Mouse (Mus musculus): ENCODE data around the gene Hspa13. TPM values are rescaled to one million over a fixed set of nuclear protein-coding genes. Genes with fewer than 3 reads are reported as not detected.

Gene Hspa13
- 14.9 and 15.4 TPM in 2 replicates for polyA plus RNA-seq (2012; rRNA removed)

DNA sequence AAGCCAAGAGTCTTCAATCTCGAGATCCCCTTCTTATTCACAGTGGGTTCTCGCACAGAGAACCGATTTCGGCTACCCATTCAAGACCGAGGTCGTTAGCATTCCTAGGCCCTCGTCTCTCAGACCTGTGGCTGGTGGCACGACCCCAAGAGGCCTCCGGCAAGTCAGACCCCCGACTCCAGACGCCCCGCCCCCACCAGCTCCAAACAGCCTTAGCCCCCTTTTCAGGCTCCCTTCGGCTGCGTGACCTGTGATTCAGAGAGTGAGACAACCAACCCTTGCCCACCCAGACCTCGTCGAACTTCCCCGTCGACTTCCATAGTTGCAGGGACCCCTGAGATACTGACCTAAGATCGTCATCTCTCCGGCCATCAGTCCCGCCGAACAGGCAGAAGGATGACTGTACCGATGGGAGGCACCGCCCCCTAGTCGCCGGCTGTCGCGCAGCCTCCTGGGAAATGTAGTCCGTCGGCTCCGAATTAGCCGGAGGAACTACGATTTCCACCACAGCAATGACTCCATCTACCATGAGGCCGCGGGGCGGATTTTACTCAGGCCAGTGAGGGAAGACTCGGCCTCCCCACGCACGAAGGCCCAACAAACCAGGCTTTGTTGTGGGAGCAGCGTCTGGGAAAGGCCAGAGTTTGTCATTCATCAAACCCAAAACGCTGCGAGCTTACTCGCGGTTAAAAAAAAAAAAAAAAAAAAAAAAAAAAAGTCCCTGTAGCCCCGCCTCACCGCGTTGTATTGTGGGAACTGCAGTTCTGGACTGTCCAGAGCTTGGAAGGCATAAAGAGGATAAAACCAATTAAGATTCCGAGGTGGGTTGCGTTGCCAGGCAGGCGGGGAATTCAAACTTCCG, at the start of gene Hspa13:
Hspa13 (minus strand) TSS at position 717 of the 862 bp plus-strand sequence.
- peak; percentile 98 to 99 for DNase-seq
- under 1% methylated on average over 51 of the region's 51 CpGs for WGBS
- Histone ChIP-seq H3K27me3 (ENCODE audit: control insufficient read depth, insufficient read depth, low read length) (no peaks in the 10 kb centered on the region), H3K27ac (ENCODE audit: insufficient read depth, low read length) (0 out of 2 replicates have a peak within 1 kb of the TSS, but pooled peaks have one; percentile 16), H3K4me1 (ENCODE audit: control insufficient read depth, insufficient read depth, low read length) (peaks cover 9% of the 10 kb centered on the region; the same call in 1 of the 2 replicates), H3K4me3 (replicated peaks; ENCODE audit: insufficient read depth, low read depth, low read length) (peak within 1 kb of the TSS; percentile 99)
- TF ChIP-seq POLR2A (IDR thresholded peaks at IDR 0.05; ENCODE audit: borderline replicate concordance, insufficient read depth, low read length) (peak; percentile 49; the same call in 1 of the 2 replicates), CTCF (IDR thresholded peaks at IDR 0.05; ENCODE audit: borderline replicate concordance, insufficient read depth, low read depth, low read length) (no peak)

DNA sequence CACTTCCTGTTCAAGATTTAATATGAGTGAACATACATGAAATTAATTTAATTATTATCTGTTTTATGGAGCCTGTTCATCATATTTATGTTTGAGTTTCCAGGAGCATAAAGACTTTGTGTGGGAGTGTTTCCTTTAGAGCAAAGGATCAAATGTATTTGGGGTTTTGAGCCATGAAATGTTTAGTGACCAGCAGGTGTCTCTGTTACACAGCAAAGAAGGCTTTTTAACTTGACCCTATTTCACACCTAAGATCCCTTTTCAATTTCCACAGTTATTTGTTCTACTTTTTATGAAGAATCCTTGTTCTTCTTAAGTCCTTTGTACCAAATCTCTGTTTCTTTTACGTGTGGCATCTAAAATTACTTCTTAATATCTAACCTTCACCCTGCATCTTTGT, 12.4 kb upstream of the Hspa13 start:
- no peak for DNase-seq
- no peak overlapping the region for H3K4me3 ChIP-seq (replicated peaks; ENCODE audit: insufficient read depth, low read depth, low read length)
- WGBS, result 57% methylated on average over 1 of the region's 1 CpGs
- H3K4me1 ChIP-seq (ENCODE audit: control insufficient read depth, insufficient read depth, low read length), result no peaks in the 10 kb centered on the region
- H3K27me3 ChIP-seq (ENCODE audit: control insufficient read depth, insufficient read depth, low read length), result no peaks in the 10 kb centered on the region
- no peak overlapping the region for H3K27ac ChIP-seq (ENCODE audit: insufficient read depth, low read length)
- TF ChIP-seq CTCF (IDR thresholded peaks at IDR 0.05; ENCODE audit: borderline replicate concordance, insufficient read depth, low read depth, low read length), result peak; percentile 33; the same call in 1 of the 2 replicates
- no peak for TF ChIP-seq POLR2A (IDR thresholded peaks at IDR 0.05; ENCODE audit: borderline replicate concordance, insufficient read depth, low read length)

DNA sequence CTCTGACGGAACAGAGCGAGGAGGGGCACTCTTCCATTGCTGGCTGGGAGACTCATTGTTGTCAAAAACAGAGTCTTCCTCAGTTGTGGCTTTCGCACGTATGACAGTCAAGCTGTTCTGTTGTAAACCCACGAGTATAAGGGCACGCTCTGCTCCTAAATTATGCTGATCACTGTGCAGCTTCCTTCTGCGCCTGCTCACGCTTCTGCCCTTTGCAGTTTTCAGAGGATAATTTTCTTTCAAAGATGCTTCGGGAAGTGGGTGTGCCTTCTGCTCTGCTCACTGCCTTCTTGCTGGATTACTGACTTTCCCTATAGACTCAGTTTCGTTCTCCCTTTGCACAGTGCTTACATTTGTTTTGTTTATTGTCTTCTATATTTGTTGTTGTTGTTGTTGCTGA, 6.3 kb upstream of the Hspa13 start:
- H3K4me3 ChIP-seq (replicated peaks; ENCODE audit: insufficient read depth, low read depth, low read length), result no peak overlapping the region
- whole genome bisulfite sequencing, result 86% methylated on average over 10 of the region's 10 CpGs
- no peaks in the 10 kb centered on the region for H3K27me3 ChIP-seq (ENCODE audit: control insufficient read depth, insufficient read depth, low read length)
- no peaks in the 10 kb centered on the region for H3K4me1 ChIP-seq (ENCODE audit: control insufficient read depth, insufficient read depth, low read length)
- TF ChIP-seq CTCF (IDR thresholded peaks at IDR 0.05; ENCODE audit: borderline replicate concordance, insufficient read depth, low read depth, low read length) (no peak), POLR2A (IDR thresholded peaks at IDR 0.05; ENCODE audit: borderline replicate concordance, insufficient read depth, low read length) (no peak)
- DNase-seq, result no peak
- H3K27ac ChIP-seq (ENCODE audit: insufficient read depth, low read length), result no peak overlapping the region

DNA sequence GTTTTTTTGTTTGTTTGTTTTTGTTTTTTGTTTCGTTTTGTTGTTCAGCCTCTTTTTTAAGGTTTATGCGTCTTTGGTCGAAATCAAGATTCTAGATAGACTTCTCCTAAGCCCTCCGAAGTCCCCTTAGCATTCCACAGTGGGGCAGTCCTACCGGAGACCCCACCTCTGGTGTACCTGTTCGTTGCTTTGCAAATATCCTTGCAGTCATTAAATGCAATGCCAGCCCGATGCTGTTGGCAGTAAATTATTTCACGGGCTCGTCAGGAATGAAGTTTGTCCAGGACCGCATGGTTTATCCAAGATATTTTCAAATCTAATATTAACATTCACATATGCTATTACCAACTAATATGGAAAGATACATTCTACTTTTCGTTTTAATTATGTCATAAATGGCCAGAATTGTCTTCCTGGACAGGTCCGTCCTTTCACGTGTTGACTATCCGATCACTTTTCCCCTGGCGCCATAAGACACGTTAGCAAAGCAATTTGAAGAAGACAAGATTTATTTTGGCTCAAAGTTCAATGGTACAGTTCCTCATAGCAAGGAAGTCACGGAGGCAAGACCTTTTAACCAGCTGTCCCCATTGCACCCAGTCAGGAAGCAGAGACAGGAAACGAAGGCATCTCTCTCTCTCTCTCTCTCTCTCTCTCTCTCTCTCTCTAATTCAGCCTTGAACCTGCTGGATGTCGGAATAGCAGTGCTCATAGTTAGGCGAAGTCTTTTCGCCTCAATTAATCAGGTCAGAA, 522 bp upstream of the Hspa13 start:
- TF ChIP-seq CTCF (IDR thresholded peaks at IDR 0.05; ENCODE audit: borderline replicate concordance, insufficient read depth, low read depth, low read length) (no peak), POLR2A (IDR thresholded peaks at IDR 0.05; ENCODE audit: borderline replicate concordance, insufficient read depth, low read length) (no peak)
- 9% methylated on average over 21 of the region's 21 CpGs for WGBS

DNA sequence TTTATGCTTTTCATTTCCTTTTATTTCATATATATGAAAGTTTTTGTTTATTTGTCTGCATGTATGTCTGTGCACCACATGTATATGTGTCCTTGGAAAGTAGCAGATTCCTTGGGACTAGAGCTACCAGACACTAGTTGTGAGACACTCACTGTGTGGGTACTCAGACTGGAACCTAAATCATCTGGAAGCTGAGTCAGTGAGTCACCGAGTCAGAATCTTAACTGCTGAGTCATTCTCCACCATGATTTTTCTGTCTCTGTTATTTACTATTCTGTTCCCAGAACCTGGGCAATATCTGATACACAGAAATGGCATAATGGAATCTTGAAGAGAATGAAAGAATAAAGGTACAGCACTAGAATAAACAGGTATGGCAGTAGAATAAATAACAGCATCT, 14.0 kb downstream of the Hspa13 start:
- TF ChIP-seq POLR2A (IDR thresholded peaks at IDR 0.05; ENCODE audit: borderline replicate concordance, insufficient read depth, low read length), result no peak
- no peak for TF ChIP-seq CTCF (IDR thresholded peaks at IDR 0.05; ENCODE audit: borderline replicate concordance, insufficient read depth, low read depth, low read length)
- H3K27ac ChIP-seq (ENCODE audit: insufficient read depth, low read length), result no peak overlapping the region
- no peak for DNase-seq
- H3K4me1 ChIP-seq (ENCODE audit: control insufficient read depth, insufficient read depth, low read length), result no peaks in the 10 kb centered on the region
- no peak overlapping the region for H3K4me3 ChIP-seq (replicated peaks; ENCODE audit: insufficient read depth, low read depth, low read length)
- 82% methylated on average over 1 of the region's 1 CpGs for WGBS
- no peaks in the 10 kb centered on the region for H3K27me3 ChIP-seq (ENCODE audit: control insufficient read depth, insufficient read depth, low read length)

More for the DNA sequence above, 522 bp upstream of the Hspa13 start:
- H3K27ac ChIP-seq (ENCODE audit: insufficient read depth, low read length), result no peak overlapping the region
- no peaks in the 10 kb centered on the region for H3K27me3 ChIP-seq (ENCODE audit: control insufficient read depth, insufficient read depth, low read length)
- H3K4me1 ChIP-seq (ENCODE audit: control insufficient read depth, insufficient read depth, low read length), result peaks cover 9% of the 10 kb centered on the region; the same call in 1 of the 2 replicates
- peak overlapping the region; percentile 82 for H3K4me3 ChIP-seq (replicated peaks; ENCODE audit: insufficient read depth, low read depth, low read length)
- peak; percentile 15 to 19 for DNase-seq

DNA sequence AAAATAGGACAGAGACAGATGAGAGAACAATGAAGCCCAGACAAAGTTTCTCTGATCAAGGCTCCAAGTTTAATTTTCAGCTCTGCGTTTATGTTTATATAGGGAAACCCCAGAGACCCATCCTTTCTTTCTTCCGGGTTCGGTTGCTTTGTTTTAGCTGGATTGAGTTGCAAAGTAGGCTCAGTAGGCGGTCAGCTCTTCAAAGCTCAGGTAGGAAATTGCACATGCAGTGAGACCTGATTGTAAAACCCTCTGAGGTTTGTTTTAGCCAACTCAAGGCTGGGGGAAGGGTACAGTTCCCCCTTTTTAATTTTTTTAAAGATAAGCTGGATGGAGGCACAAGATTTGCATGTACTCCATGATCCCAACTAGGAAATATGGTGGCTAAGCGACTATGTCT, 16.8 kb downstream of the Hspa13 start:
- DNase-seq, result no peak
- Histone ChIP-seq H3K27ac (ENCODE audit: insufficient read depth, low read length) (no peak overlapping the region), H3K27me3 (ENCODE audit: control insufficient read depth, insufficient read depth, low read length) (no peaks in the 10 kb centered on the region), H3K4me3 (replicated peaks; ENCODE audit: insufficient read depth, low read depth, low read length) (no peak overlapping the region), H3K4me1 (ENCODE audit: control insufficient read depth, insufficient read depth, low read length) (no peaks in the 10 kb centered on the region)
- no peak for TF ChIP-seq POLR2A (IDR thresholded peaks at IDR 0.05; ENCODE audit: borderline replicate concordance, insufficient read depth, low read length)
- TF ChIP-seq CTCF (IDR thresholded peaks at IDR 0.05; ENCODE audit: borderline replicate concordance, insufficient read depth, low read depth, low read length), result no peak
- WGBS, result 54% methylated on average over 5 of the region's 5 CpGs

DNA sequence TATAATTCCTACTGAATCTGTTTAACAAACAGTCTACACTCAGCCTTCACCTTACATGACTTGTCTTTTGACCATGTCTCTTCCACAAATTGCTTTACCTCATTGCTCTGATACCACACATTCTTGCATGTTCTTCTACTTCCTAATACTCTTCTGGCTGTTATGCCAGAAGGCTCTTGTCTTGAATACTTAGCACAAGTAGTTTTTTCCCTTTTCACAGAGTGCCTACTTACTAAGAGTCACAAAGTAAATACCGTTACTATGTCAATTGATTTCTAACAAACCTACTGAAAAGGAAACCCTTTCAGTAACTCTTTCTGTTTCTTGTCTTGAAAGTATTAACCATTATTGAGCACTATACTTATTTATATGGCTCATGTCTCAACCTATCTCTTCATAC, 18.0 kb downstream of the Hspa13 start:
- no peak for DNase-seq
- Histone ChIP-seq H3K27ac (ENCODE audit: insufficient read depth, low read length) (no peak overlapping the region), H3K27me3 (ENCODE audit: control insufficient read depth, insufficient read depth, low read length) (no peaks in the 10 kb centered on the region), H3K4me3 (replicated peaks; ENCODE audit: insufficient read depth, low read depth, low read length) (no peak overlapping the region), H3K4me1 (ENCODE audit: control insufficient read depth, insufficient read depth, low read length) (no peaks in the 10 kb centered on the region)
- TF ChIP-seq CTCF (IDR thresholded peaks at IDR 0.05; ENCODE audit: borderline replicate concordance, insufficient read depth, low read depth, low read length) (no peak), POLR2A (IDR thresholded peaks at IDR 0.05; ENCODE audit: borderline replicate concordance, insufficient read depth, low read length) (no peak)
- 92% methylated on average over 1 of the region's 1 CpGs for WGBS
